Mouse (Mus musculus) forebrain, embryonic 12.5 days (tissue): Measurements from ENCODE around the gene F12. TPM values are rescaled to one million over a fixed set of nuclear protein-coding genes. Genes with fewer than 3 reads are reported as not detected.

ENCODE experiments used
- ATAC-seq: fragments of 200-750 bp; cut with Nextera tagmentation; 2 replicates; pipeline ENCODE4 v1.8.0; 2017; ENCODE audit warnings: moderate TSS enrichment; ENCODE audit not compliant: low FRiP score
- H3K27ac ChIP-seq: fragments of 300-500 bp; sonication (generic); 2 replicates; pipeline ENCODE4 v1.5.1; 2016; ENCODE audit warnings: mild to moderate bottlenecking
- H3K27me3 ChIP-seq: fragments of 300-500 bp; sonication (generic); 2 replicates; pipeline ENCODE4 v1.6.1; 2016; ENCODE audit warnings: mild to moderate bottlenecking
- H3K36me3 ChIP-seq: fragments of 300-500 bp; sonication (generic); replicated peaks from 2 replicates; pipeline ENCODE4 v1.6.1; 2016; ENCODE audit warnings: mild to moderate bottlenecking
- H3K4me1 ChIP-seq: fragments of 300-500 bp; sonication (generic); 2 replicates; pipeline ENCODE4 v1.6.1; 2016
- H3K4me2 ChIP-seq: fragments of 300-500 bp; sonication (generic); 2 replicates; pipeline ENCODE4 v1.6.1; 2016; ENCODE audit warnings: mild to moderate bottlenecking, moderate library complexity
- H3K4me3 ChIP-seq: fragments of 300-500 bp; sonication (generic); replicated peaks from 2 replicates; pipeline ENCODE4 v1.5.1; 2016; ENCODE audit warnings: mild to moderate bottlenecking
- H3K9ac ChIP-seq: fragments of 300-500 bp; sonication (generic); 2 replicates; pipeline ENCODE4 v1.6.1; 2016; ENCODE audit warnings: mild to moderate bottlenecking
- H3K9me3 ChIP-seq: fragments of 300-500 bp; sonication (generic); 2 replicates; pipeline ENCODE4 v1.6.1; 2016
- WGBS: fragments of 180-500 bp; shearing (Covaris S2); methylation state at CpG from one replicate; pipeline ENCODE4 v1.1.7; 2016; 5-methylcytosine and 5-hydroxymethylcytosine counted together
- polyA plus RNA-seq: library from polyadenylated mRNA; unstranded; fragments of >200 nt; fragmentation: Nextera tagmentation; extraction: Ambion mirVana; gene quantifications from 2 replicates; pipeline ENCODE4 v1.2.1, GENCODE M21; 2016

Gene F12
- polyA plus RNA-seq, 1 experiment from 2014 or later = not detected

DNA sequence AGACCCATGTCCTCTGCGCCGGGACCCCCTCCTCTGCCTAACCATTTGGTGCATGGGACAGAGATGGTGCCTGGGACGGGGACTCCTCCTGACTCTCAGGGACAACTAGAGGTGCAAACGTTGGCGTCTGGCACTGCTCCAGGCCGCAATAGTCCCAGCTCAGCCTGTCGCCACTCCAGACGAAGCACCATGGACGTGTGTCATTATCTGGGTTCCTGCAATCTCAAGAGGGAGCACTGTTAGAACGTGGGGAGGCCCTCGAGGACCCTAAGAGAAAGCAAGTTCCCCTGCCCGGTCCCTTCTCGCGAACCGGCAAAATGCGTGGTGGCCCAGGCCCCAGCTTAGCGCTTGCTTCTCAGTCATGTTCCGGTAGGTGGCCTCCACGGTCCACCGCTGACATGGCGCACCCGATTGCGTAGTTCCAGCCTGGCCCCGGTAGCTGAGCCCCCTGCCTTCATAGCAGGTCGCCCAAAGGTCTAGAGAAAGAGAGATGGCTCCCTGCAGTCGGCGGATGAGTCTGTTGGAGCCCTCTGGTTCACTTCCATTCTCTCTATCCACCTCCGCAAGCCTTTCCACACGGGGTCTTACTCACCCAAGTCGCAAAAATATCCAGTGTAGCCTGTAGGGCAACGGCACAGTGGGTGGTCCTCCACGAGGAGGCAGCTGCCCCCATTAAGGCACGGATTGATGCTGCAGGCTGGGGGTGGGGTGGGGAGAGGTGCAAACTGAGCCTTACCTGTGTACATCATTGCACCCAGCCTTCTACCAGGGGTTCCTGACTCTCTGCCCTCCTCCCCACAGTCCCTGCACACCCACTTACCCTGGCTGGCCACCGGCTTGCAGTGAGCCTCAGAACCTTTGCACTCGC lies 5.4 kb downstream of the F12 start:
- Histone ChIP-seq H3K27me3 (peaks cover 58% of the 10 kb centered on the region), H3K4me2 (peak overlapping the region; percentile 45), H3K9ac (no peak overlapping the region), H3K4me3 (peak overlapping the region; percentile 12), H3K4me1 (peaks cover 13% of the 10 kb centered on the region), H3K27ac (no peak overlapping the region), H3K36me3 (no peaks in the 10 kb centered on the region), H3K9me3 (no peaks in the 10 kb centered on the region)
- 18% methylated on average over 35 of the region's 35 CpGs for WGBS
- ATAC-seq = peak; percentile 69; the same call in 1 of the 2 replicates

DNA sequence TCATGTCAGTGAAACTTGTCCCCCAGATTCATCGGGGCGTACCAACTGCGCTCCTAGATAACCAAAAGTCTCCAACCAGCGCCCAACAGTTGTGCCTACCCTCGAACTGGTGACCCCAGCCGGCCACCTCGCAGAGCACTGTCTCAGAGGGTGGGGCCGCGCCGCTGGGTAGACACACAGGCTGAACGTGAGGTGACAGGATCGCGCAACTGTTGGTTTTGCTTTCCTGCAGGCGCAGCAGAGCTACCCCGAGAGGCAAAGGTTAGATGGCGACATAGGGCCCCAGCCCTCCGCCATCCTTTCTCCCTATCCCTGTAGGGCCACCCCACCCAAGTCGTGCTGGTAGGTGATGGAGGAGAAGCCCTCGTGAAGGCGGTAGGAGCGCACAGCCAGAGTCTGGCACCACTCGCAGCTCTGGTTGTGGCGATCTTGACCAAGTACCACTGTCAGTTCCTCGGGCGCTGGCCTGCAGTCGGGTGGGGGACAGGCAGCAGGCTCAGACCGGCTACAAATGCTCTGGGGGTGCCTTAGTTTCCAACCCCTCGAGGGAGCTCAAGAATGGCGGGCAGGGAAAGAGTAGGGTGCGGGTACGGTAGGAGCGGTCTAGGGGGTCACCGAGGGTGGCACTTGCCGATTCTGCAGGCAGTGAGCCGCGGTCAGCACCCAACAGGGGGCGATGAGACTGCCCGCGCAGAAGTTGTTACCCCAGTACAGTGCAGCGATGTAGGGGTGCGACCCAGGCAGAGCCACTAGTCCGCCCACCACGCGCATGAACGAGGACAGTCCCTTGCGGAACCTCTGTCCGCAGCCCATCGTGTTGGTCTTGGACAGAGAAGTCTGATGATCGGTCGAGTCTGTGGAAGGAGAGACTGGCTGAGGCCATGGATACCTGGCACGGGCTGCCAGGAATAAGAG lies 6.3 kb downstream of the F12 start:
- Histone ChIP-seq H3K27ac (no peak overlapping the region), H3K9me3 (no peaks in the 10 kb centered on the region), H3K4me2 (peak overlapping the region; percentile 45; the same call in 1 of the 2 replicates), H3K36me3 (no peaks in the 10 kb centered on the region), H3K9ac (no peak overlapping the region), H3K27me3 (peaks cover 58% of the 10 kb centered on the region), H3K4me1 (peaks cover 13% of the 10 kb centered on the region), H3K4me3 (peak overlapping the region; percentile 5; the same call in 1 of the 2 replicates)
- ATAC-seq = 0 out of 2 replicates have a peak, but pooled peaks have one; percentile 12
- WGBS = 36% methylated on average over 51 of the region's 51 CpGs

DNA sequence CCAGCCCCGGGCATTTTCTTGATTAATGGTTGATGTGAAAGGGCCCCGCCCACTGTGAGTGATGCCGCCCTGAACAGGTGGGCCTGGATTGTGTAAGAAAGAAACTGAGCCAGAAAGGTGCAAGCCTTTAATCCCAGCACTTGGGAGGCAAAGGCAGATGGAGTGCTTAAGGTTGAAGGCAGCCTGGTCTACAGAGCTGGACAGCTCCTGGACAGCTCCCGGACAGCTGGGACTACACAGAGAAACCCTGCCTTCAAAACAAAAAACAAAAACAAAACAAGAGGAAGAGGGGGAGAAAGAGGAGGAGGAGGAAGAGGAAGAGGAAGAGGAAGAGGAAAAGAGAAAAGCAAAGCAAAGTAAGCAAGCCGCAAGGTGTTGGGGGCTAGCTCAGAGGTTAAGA lies 7.5 kb downstream of the F12 start:
- H3K4me1 ChIP-seq = peaks cover 20% of the 10 kb centered on the region
- H3K27me3 ChIP-seq = peaks cover 68% of the 10 kb centered on the region
- no peak for ATAC-seq
- no peak overlapping the region for H3K9ac ChIP-seq
- H3K36me3 ChIP-seq = no peaks in the 10 kb centered on the region
- no peak overlapping the region for H3K4me2 ChIP-seq
- no peak overlapping the region for H3K27ac ChIP-seq
- no peaks in the 10 kb centered on the region for H3K9me3 ChIP-seq
- 86% methylated on average over 5 of the region's 5 CpGs for WGBS
- no peak overlapping the region for H3K4me3 ChIP-seq

DNA sequence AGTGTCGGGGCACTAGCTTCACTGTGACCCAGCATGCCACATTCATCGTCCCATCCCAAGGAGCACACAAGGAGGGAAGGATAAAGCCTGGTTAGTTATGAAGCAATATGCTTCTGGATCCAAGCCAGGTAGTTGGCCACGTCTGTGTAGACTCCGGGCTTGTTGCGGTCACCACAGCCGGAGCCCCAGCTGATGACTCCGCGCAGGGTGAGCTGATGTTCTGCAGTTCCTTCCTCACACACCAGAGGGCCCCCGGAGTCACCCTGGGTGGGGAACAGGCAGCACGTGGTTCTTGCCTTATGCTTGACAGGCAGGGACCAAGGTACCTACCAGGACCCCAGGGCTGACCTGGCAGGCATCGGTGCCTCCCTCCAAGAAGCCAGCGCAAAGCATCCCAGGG lies 8.6 kb downstream of the F12 start:
- Histone ChIP-seq H3K4me2 (peak overlapping the region; percentile 17; the same call in 1 of the 2 replicates), H3K27me3 (peaks cover 79% of the 10 kb centered on the region), H3K27ac (no peak overlapping the region), H3K4me3 (no peak overlapping the region), H3K4me1 (peaks cover 20% of the 10 kb centered on the region), H3K9me3 (no peaks in the 10 kb centered on the region), H3K36me3 (no peaks in the 10 kb centered on the region), H3K9ac (no peak overlapping the region)
- ATAC-seq = peak; percentile 50; the same call in 1 of the 2 replicates
- WGBS = 13% methylated on average over 12 of the region's 12 CpGs

DNA sequence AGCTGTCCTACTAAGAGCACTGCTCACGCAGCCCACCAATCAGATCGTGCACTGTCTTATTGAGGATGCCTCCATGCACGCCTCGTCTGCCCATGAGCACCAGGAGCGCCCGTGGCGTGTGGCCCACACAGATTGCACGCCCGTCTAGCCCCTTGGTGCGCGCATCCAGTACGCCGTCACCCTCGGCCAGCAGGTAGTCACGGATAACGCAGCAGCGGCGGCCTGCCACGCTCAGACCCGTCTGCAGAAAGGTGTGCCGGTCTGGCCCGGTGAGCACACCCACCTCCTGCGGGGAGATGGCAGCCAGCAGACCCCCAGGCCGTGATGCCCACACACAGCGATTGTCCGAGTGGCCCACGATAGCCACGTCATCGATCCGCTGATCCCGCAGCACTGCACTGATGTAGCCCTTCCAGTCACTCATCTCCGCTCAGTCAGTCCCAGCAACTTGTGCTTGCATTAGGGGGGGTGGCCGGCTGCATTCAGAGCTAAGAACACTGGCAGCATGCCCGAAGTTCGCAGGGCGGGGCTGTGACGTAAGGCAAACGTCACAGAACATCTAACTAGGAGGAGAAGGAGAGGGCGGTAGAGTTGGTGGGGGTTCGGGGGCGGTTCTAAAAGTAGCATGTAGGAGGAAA lies 11.7 kb downstream of the F12 start, which contains the start of gene Pfn3:
Gene Pfn3, minus strand, starts transcription at position 490 of the 638 bp plus-strand sequence.
- H3K4me1 ChIP-seq = peaks cover 10% of the 10 kb centered on the region
- 11% methylated on average over 41 of the region's 41 CpGs for WGBS
- H3K4me2 ChIP-seq = peak within 1 kb of the TSS; percentile 64
- H3K36me3 ChIP-seq = no peaks in the 10 kb centered on the region
- H3K9me3 ChIP-seq = no peaks in the 10 kb centered on the region
- peak within 1 kb of the TSS; percentile 37 for H3K4me3 ChIP-seq
- H3K27me3 ChIP-seq = peaks cover 53% of the 10 kb centered on the region
- ATAC-seq = peak; percentile 70
- H3K27ac ChIP-seq = no peak within 1 kb of the TSS
- peak within 1 kb of the TSS; percentile 55 for H3K9ac ChIP-seq

DNA sequence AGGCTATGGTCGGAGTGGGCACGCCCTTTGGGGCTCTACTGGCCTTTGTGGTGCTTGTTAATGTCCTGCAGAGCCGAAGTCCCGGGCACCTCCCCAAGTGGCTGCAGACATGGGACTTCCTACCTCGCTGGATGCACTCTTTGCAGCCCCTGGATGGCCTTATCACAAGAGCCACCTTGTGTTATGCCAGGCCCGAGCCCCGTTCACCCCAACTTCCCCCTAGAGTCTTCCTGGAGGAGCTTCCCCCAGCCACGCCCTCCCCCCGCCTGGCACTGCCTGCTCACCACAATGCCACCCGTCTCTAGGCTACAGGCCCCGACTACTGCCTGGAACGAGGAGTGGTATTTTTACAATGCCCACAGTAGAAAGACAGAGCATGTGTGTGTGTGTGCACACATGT lies 13.3 kb downstream of the F12 start:
- no peak for ATAC-seq
- H3K4me2 ChIP-seq = no peak overlapping the region
- no peak overlapping the region for H3K4me3 ChIP-seq
- peaks cover 10% of the 10 kb centered on the region for H3K4me1 ChIP-seq
- H3K9ac ChIP-seq = no peak overlapping the region
- no peaks in the 10 kb centered on the region for H3K9me3 ChIP-seq
- H3K36me3 ChIP-seq = no peaks in the 10 kb centered on the region
- peaks cover 42% of the 10 kb centered on the region for H3K27me3 ChIP-seq
- no peak overlapping the region for H3K27ac ChIP-seq
- WGBS = 81% methylated on average over 12 of the region's 12 CpGs

DNA sequence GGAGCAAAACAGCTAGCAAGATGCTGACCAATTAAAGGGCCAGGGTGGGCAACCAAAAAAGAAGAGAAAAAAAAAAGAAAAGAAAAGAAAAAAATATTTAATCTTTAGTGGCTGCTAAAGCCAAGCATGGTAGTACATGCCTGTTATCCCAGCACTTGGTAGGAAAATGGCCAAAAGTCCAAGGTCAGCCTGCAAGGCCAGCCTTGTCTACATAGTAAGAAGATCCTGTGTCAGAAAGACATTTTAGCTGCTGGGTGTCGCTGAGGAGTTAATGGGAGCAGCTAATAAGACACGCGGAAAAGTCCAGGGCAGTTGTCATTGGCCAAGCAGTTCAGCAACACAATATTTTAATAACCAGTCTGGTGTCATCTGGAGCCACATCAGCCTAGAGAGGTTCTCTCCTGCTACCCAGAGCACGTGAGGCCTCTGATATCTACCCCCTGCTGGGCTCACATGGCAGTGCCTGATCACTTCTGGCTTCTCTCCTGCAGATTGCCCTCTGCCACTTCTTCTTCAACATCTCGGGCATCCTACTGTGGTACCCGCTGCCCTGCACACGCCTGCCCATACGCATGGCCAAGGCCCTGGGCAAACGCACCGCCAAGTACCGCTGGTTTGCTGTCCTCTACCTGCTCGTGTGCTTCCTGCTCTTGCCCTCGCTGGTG lies 13.8 kb downstream of the F12 start:
- H3K36me3 ChIP-seq = no peaks in the 10 kb centered on the region
- 86% methylated on average over 13 of the region's 13 CpGs for WGBS
- ATAC-seq = no peak
- peaks cover 8% of the 10 kb centered on the region for H3K4me1 ChIP-seq
- H3K4me3 ChIP-seq = no peak overlapping the region
- H3K9ac ChIP-seq = no peak overlapping the region
- peaks cover 39% of the 10 kb centered on the region for H3K27me3 ChIP-seq
- no peak overlapping the region for H3K27ac ChIP-seq
- H3K4me2 ChIP-seq = no peak overlapping the region
- H3K9me3 ChIP-seq = no peaks in the 10 kb centered on the region

DNA sequence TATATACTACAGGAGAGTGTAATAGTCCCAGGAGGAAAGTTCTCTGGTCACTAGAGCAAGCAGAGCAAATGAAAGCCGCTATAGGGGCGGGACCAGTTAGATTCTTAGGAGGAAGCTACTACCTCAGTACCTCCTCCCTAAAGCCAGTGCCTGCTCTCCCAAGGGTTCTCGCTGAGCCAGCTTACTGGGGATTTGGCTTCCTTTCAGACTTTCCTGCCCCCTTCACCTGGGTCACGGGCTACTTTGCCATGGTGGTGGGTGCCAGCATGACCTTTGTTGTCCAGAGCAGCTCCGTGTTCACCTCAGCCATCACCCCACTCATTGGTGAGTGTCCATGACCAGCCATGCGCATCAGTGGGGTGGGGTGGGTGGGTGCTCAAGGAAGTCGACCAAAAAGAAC lies 14.8 kb downstream of the F12 start:
- no peak overlapping the region for H3K4me3 ChIP-seq
- H3K36me3 ChIP-seq = no peaks in the 10 kb centered on the region
- H3K4me1 ChIP-seq = peaks cover 7% of the 10 kb centered on the region
- 77% methylated on average over 7 of the region's 7 CpGs for WGBS
- ATAC-seq = no peak
- H3K9me3 ChIP-seq = no peaks in the 10 kb centered on the region
- no peak overlapping the region for H3K27ac ChIP-seq
- H3K4me2 ChIP-seq = no peak overlapping the region
- no peak overlapping the region for H3K9ac ChIP-seq
- peaks cover 30% of the 10 kb centered on the region for H3K27me3 ChIP-seq

DNA sequence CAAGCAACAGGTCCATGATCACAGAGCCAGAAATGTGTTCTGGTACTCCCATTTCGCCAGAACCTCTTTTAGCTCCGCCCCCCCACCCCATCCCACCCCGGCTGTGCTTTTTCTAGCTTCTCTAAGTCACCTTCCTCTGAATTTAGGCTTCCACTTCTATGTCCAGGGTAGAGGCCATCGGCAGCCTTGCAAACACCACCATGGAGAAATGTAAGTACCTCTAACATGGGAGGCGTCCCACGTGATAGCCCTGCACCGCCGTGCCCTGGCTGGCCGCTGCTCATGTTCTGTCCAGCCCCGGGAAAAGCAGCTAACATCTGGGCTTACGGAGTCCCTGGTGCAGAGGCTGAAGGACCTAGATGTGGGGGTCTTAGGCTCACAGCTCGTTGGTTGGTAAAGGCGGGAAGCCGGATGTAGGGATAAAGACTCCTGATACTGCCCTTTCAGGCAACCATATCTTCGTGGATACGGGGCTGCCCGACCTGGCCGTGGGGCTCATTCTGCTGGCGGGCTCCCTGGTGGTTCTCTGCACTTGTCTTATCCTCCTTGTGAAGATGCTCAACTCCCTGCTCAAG lies 18.0 kb downstream of the F12 start:
- ATAC-seq = no peak
- Histone ChIP-seq H3K9ac (no peak overlapping the region), H3K27me3 (peaks cover 16% of the 10 kb centered on the region), H3K4me1 (peaks cover 19% of the 10 kb centered on the region), H3K27ac (no peak overlapping the region), H3K4me3 (no peak overlapping the region), H3K9me3 (no peaks in the 10 kb centered on the region), H3K36me3 (no peaks in the 10 kb centered on the region), H3K4me2 (no peak overlapping the region)
- WGBS = 90% methylated on average over 19 of the region's 19 CpGs

DNA sequence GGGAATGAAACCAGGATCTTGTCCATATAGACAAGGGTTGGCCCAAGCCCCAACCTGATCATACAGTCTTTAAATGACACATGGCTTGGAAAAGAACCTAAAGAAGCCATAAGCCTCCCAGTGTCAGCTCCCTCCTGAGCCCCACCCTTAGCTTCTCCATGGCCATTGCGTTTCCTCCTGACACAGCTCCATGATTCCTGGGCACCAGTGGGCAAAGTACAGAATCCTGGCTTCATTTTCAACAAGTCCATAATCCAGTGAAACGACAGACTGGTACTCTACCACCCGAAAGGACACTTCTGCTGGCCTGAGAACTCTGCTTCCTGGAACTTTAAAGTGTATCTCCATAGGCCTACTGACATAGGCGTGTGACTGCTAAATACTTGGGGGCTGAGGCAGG lies 19.3 kb downstream of the F12 start:
- no peak overlapping the region for H3K9ac ChIP-seq
- WGBS = 83% methylated on average over 4 of the region's 4 CpGs
- no peak for ATAC-seq

DNA sequence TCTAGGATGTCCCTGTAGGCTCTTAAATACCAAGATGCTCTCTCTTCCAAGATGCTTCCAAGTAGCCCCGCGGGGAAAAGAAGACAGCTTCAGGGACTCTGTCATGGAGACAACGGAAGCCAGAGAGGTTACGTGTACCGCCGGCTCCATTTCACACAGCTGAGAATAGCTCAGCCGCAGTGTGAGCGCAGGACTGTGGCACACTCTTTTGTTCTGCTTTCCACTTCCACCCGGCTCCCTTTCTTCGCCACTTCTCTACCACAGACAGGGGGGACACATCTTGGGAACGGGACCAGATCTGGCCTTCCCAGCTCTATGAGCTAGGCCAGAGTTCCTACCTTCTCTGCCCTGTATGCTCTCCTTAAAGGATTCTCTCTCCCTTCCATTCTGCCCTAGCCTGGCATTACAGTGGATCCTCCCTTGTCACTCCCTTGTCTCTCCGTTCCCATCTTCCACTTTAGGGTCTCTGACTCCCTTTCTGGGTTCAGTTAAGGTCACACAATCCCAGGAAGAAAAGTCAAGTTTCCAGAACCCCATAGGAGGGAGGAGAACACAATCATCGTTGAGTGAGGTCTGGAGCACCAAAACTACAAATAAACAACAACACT lies 20.7 kb downstream of the F12 start:
- Histone ChIP-seq H3K27ac (peak overlapping the region; percentile 71), H3K4me1 (peaks cover 25% of the 10 kb centered on the region), H3K27me3 (peaks cover 17% of the 10 kb centered on the region), H3K36me3 (no peaks in the 10 kb centered on the region), H3K4me3 (no peak overlapping the region), H3K9ac (peak overlapping the region; percentile 40; the same call in 1 of the 2 replicates), H3K4me2 (peak overlapping the region; percentile 17; the same call in 1 of the 2 replicates), H3K9me3 (no peaks in the 10 kb centered on the region)
- peak; percentile 47 for ATAC-seq
- WGBS = 60% methylated on average over 13 of the region's 13 CpGs

More for the DNA sequence above, 19.3 kb downstream of the F12 start:
- H3K4me3 ChIP-seq = no peak overlapping the region
- H3K9me3 ChIP-seq = no peaks in the 10 kb centered on the region
- no peak overlapping the region for H3K4me2 ChIP-seq
- no peaks in the 10 kb centered on the region for H3K36me3 ChIP-seq
- H3K27me3 ChIP-seq = peaks cover 11% of the 10 kb centered on the region; the same call in 1 of the 2 replicates
- H3K27ac ChIP-seq = no peak overlapping the region
- H3K4me1 ChIP-seq = peaks cover 25% of the 10 kb centered on the region
